Mouse (Mus musculus) forebrain, embryonic 15.5 days (tissue): Measurements from ENCODE around the gene Btnl2. TPM values are rescaled to one million over a fixed set of nuclear protein-coding genes. Genes with fewer than 3 reads are reported as not detected.
"Not testable (repeated sequence)": the region's sequence is repeated elsewhere in the genome, so short reads cannot be mapped to it uniquely, and the experiment has no call there.

Experiments
- ATAC-seq: fragments of 200-750 bp; cut with Nextera tagmentation; replicated peaks from 2 replicates; pipeline ENCODE4 v1.8.0; 2017; ENCODE audit warnings: mild to moderate bottlenecking, moderate TSS enrichment, moderate library complexity
- H3K27ac ChIP-seq: fragments of 300-500 bp; sonication (generic); replicated peaks from 2 replicates; pipeline ENCODE4 v1.5.1; 2015; ENCODE audit warnings: mild to moderate bottlenecking, inconsistent platforms
- H3K27me3 ChIP-seq: fragments of 300-500 bp; sonication (generic); 2 replicates; pipeline ENCODE4 v1.6.1; 2015; ENCODE audit warnings: inconsistent platforms
- H3K36me3 ChIP-seq: fragments of 300-500 bp; sonication (generic); 2 replicates; pipeline ENCODE4 v1.6.1; 2015; ENCODE audit warnings: mild to moderate bottlenecking, inconsistent platforms
- H3K4me1 ChIP-seq: fragments of 300-500 bp; sonication (generic); 2 replicates; pipeline ENCODE4 v1.6.1; 2015; ENCODE audit warnings: inconsistent platforms
- H3K4me2 ChIP-seq: fragments of 300-500 bp; sonication (generic); replicated peaks from 2 replicates; pipeline ENCODE4 v1.6.1; 2015; ENCODE audit warnings: mild to moderate bottlenecking, inconsistent platforms
- H3K4me3 ChIP-seq: fragments of 300-500 bp; sonication (generic); 2 replicates; pipeline ENCODE4 v1.5.1; 2015; ENCODE audit warnings: mild to moderate bottlenecking, inconsistent platforms
- H3K9ac ChIP-seq: fragments of 300-500 bp; sonication (generic); replicated peaks from 2 replicates; pipeline ENCODE4 v1.6.1; 2015; ENCODE audit warnings: mild to moderate bottlenecking, inconsistent platforms
- H3K9me3 ChIP-seq: fragments of 300-500 bp; sonication (generic); 2 replicates; pipeline ENCODE4 v1.6.1; 2016; ENCODE audit warnings: inconsistent platforms
- WGBS: fragments of 180-500 bp; shearing (Covaris S2); methylation state at CpG from one replicate; pipeline ENCODE4 v1.1.7; 2015; ENCODE audit warnings: mixed read lengths; 5-methylcytosine and 5-hydroxymethylcytosine counted together
- polyA plus RNA-seq: library from polyadenylated mRNA; unstranded; fragments of >200 nt; fragmentation: Nextera tagmentation; extraction: Ambion mirVana; gene quantifications from 2 replicates; pipeline ENCODE4 v1.2.1, GENCODE M21; 2015

The Btnl2 gene
- 0.06 TPM in 1 of 2 replicates, not detected in the other for polyA plus RNA-seq

- no peaks in the 10 kb centered on the region for H3K36me3 ChIP-seq
- no peak within 1 kb of the TSS for H3K4me2 ChIP-seq
- 86% methylated on average over 5 of the region's 5 CpGs for WGBS
- no peaks in the 10 kb centered on the region for H3K9me3 ChIP-seq
- no peaks in the 10 kb centered on the region for H3K4me1 ChIP-seq
- no peak within 1 kb of the TSS for H3K4me3 ChIP-seq
- H3K27me3 ChIP-seq: no peaks in the 10 kb centered on the region
- H3K9ac ChIP-seq: no peak within 1 kb of the TSS
- no peak for ATAC-seq
- no peak within 1 kb of the TSS for H3K27ac ChIP-seq
Observed at GRCm38 (mm10) chr17:34354539-34354938, at the start of gene Btnl2. TSS of gene Btnl2 (plus strand) at chr17:34354822.

DNA sequence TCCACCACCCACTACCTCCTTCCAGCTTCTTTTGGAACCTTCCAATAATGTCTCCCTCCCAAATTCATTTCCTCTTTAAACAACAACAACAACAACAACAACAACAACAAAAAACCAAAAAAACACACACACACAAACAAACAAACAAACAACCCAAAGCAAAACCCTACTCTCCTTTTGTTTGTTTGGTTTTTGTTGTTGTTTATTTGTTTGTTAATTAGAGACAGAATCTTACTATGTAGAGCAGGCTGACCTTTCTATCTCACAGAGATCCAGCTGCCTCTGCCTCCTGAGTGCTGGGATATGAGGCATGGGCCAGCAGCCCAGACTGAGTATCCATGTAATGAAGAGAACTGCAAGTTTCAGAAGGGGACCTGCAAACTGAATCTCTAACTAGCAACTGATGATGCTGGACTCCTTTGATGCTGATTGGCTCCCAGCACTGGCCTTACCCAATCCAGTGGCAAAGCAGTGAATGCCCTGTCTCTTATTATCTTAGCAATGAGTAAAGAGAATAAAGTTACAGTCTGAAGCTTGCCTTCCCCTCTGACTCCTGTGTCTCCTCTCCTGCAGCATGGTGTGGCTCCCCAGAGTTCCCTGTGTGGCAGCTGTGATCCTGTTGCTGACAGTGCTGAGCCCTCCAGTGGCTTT is 49.1 kb upstream of the Btnl2 start, which contains the start of gene H2-Eb1:
TSS of gene H2-Eb1 (plus strand) at position 488 of the 651 bp plus-strand sequence.
- H3K9me3 ChIP-seq: no peaks in the 10 kb centered on the region
- H3K4me2 ChIP-seq: no peak within 1 kb of the TSS
- H3K27me3 ChIP-seq: no peaks in the 10 kb centered on the region
- no peak within 1 kb of the TSS for H3K27ac ChIP-seq
- ATAC-seq: peak; percentile 85
- H3K4me3 ChIP-seq: no peak within 1 kb of the TSS
- H3K9ac ChIP-seq: no peak within 1 kb of the TSS
- no peaks in the 10 kb centered on the region for H3K36me3 ChIP-seq
- H3K4me1 ChIP-seq: peaks cover 4% of the 10 kb centered on the region; the same call in 1 of the 2 replicates

DNA sequence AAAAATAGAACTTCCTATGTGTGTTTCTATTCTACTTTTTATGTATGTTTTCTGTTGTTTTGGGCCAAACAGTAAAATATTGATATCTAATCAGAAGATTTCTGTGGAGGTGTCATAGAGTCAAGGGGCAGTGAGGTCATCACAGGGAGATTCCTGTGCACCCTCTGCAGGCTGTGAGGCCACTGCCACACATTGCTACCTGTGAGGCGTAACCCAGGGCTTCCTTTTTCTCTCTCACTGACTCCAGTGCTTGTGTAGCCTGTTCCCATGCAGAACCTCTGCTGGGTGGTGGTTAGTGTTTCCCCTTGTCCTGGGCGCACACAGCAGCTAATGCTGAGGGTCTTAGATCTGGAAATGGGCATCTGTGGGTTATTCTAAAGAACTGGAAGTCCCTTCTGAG is 48.2 kb upstream of the Btnl2 start:
- Histone ChIP-seq H3K4me3 (no peak overlapping the region), H3K27me3 (no peaks in the 10 kb centered on the region), H3K27ac (no peak overlapping the region), H3K9me3 (no peaks in the 10 kb centered on the region), H3K36me3 (no peaks in the 10 kb centered on the region), H3K4me1 (peaks cover 4% of the 10 kb centered on the region; the same call in 1 of the 2 replicates), H3K9ac (no peak overlapping the region), H3K4me2 (no peak overlapping the region)
- ATAC-seq: no peak
- 88% methylated on average over 2 of the region's 2 CpGs for whole genome bisulfite sequencing

- no peak overlapping the region for H3K9ac ChIP-seq
- H3K27ac ChIP-seq: no peak overlapping the region
- ATAC-seq: no peak
- H3K27me3 ChIP-seq: no peaks in the 10 kb centered on the region
- no peak overlapping the region for H3K4me3 ChIP-seq
- H3K9me3 ChIP-seq: no peaks in the 10 kb centered on the region
- no peak overlapping the region for H3K4me2 ChIP-seq
- H3K4me1 ChIP-seq: peaks cover 4% of the 10 kb centered on the region; the same call in 1 of the 2 replicates
- no peaks in the 10 kb centered on the region for H3K36me3 ChIP-seq
Observed at GRCm38 (mm10) chr17:34307216-34307615, 47.4 kb upstream of the Btnl2 start.

DNA sequence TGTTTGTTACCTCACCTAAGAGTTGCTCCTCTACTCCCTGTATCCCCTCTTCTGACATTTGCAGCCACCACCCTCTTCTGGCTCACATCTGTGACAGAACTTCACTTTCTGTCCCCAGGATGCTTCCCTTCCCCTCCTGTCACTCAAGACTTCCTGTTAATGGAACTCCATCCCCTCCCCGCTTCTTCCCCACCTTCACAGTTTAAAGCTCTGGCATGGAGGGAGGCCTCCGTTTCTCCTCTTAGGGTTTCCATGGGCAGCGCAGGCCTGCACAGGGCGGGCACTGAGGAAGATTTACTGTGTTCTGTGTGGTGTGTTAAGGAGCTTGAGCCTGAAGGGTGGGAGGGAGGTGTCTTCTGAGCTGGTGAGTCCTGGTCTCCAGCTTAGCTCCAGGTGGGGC is 46.5 kb upstream of the Btnl2 start:
- no peak overlapping the region for H3K4me2 ChIP-seq
- no peaks in the 10 kb centered on the region for H3K36me3 ChIP-seq
- WGBS: 85% methylated on average over 4 of the region's 4 CpGs
- H3K27me3 ChIP-seq: no peaks in the 10 kb centered on the region
- no peak overlapping the region for H3K4me3 ChIP-seq
- peaks cover 4% of the 10 kb centered on the region; the same call in 1 of the 2 replicates for H3K4me1 ChIP-seq
- H3K27ac ChIP-seq: no peak overlapping the region
- no peaks in the 10 kb centered on the region for H3K9me3 ChIP-seq
- H3K9ac ChIP-seq: no peak overlapping the region
- ATAC-seq: no peak

- Histone ChIP-seq H3K4me1 (peaks cover 4% of the 10 kb centered on the region; the same call in 1 of the 2 replicates), H3K36me3 (no peaks in the 10 kb centered on the region), H3K9me3 (no peaks in the 10 kb centered on the region), H3K27me3 (no peaks in the 10 kb centered on the region), H3K27ac (0 out of 2 replicates have a peak overlapping the region, but pooled peaks have one; percentile 35), H3K4me3 (peak overlapping the region; percentile 77), H3K9ac (peak overlapping the region; percentile 67), H3K4me2 (peak overlapping the region; percentile 57)
- 28% methylated on average over 10 of the region's 10 CpGs for WGBS
- no peak for ATAC-seq
Observed at GRCm38 (mm10) chr17:34309225-34309624, 45.4 kb upstream of the Btnl2 start.

DNA sequence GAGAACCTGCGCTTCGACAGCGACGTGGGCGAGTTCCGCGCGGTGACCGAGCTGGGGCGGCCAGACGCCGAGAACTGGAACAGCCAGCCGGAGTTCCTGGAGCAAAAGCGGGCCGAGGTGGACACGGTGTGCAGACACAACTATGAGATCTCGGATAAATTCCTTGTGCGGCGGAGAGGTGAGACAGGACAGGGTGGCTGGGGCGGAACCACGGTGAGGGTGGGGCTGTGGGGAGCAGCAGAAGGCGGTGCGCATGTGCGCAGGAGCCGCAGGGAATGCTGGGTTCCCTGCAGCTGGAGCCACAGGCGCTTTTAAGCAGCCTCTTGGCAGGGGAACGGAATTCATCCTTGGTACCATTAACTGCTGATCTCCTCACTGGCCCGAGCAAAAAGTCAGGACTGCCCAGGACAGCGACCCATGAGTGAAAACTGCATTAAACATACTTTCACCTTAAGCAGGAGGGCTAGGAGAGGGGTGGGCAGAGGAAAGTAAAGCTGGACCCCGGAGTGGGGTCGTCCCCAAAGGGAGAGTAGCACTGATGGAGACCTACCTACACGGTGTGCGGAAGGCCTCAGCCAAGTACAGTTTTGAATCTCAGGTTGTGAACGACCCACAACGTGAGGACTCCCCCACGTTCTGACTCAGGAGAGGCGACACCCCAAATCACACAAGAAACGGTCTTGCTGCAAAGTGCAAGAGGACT is 44.8 kb upstream of the Btnl2 start:
- 23% methylated on average over 38 of the region's 38 CpGs for WGBS
- H3K4me1 ChIP-seq: peaks cover 4% of the 10 kb centered on the region; the same call in 1 of the 2 replicates
- peak overlapping the region; percentile 57 for H3K4me2 ChIP-seq
- peak overlapping the region; percentile 77 for H3K4me3 ChIP-seq
- H3K27ac ChIP-seq: peak overlapping the region; percentile 35; the same call in 1 of the 2 replicates
- peak overlapping the region; percentile 67 for H3K9ac ChIP-seq
- peak; percentile 92 for ATAC-seq
- H3K9me3 ChIP-seq: no peaks in the 10 kb centered on the region
- H3K27me3 ChIP-seq: no peaks in the 10 kb centered on the region
- no peaks in the 10 kb centered on the region for H3K36me3 ChIP-seq

- not testable (repeated sequence) for H3K27me3 ChIP-seq, ATAC-seq, H3K4me3 ChIP-seq, H3K27ac ChIP-seq, H3K4me2 ChIP-seq, H3K36me3 ChIP-seq, H3K9me3 ChIP-seq, H3K9ac ChIP-seq, H3K4me1 ChIP-seq
- 91% methylated on average over 3 of the region's 3 CpGs for WGBS
Observed at GRCm38 (mm10) chr17:34310526-34310925, 44.1 kb upstream of the Btnl2 start.

DNA sequence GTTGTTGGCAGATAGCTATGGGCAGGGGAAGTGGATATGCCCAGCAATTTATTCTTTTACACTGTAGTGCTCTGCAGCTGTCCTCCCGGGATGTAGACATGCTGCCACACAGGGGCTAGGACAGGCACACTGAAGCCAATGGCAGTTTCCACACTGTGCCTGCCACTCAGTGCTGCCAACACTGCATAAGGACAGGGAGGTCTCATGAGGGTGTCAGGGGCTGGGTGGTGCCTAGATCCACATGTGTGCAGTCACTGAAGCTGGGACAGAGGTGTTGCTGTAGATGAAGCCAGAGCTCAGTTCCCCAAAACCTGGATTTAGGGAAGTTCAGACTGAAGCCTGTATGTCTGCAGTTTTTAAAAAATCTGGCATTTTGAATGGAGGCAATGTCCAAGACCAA is 42.4 kb upstream of the Btnl2 start:
- no peaks in the 10 kb centered on the region for H3K36me3 ChIP-seq
- H3K4me2 ChIP-seq: no peak overlapping the region
- H3K27me3 ChIP-seq: no peaks in the 10 kb centered on the region
- H3K9me3 ChIP-seq: no peaks in the 10 kb centered on the region
- 97% methylated on average over 1 of the region's 1 CpGs for whole genome bisulfite sequencing
- ATAC-seq: no peak
- no peak overlapping the region for H3K9ac ChIP-seq
- no peak overlapping the region for H3K27ac ChIP-seq
- H3K4me3 ChIP-seq: no peak overlapping the region
- H3K4me1 ChIP-seq: peaks cover 4% of the 10 kb centered on the region; the same call in 1 of the 2 replicates

DNA sequence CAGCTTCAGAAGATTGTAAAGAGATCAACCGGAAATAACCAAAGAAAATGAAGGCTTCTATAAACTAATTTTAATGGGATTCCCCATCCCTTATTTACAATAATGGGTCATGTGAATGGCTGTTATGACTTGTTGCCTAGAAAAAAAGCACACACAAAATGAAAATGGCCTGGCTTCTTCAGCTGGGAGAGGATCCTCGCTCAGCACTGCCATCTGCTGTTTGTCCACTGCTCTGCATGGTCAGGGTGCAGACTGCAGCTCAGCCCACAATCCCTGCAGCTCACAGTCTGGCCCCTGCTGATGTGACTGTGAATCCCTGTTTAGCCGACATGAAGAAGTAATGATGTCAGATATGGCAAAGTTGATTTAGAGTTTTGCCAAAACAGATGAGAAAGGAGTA is 41.2 kb upstream of the Btnl2 start:
- Histone ChIP-seq H3K27me3 (no peaks in the 10 kb centered on the region), H3K4me3 (no peak overlapping the region), H3K36me3 (no peaks in the 10 kb centered on the region), H3K9me3 (no peaks in the 10 kb centered on the region), H3K4me1 (peaks cover 4% of the 10 kb centered on the region; the same call in 1 of the 2 replicates), H3K27ac (no peak overlapping the region), H3K9ac (no peak overlapping the region), H3K4me2 (no peak overlapping the region)
- WGBS: 40% methylated on average over 3 of the region's 3 CpGs
- ATAC-seq: peak; percentile 61; the same call in 1 of the 2 replicates

DNA sequence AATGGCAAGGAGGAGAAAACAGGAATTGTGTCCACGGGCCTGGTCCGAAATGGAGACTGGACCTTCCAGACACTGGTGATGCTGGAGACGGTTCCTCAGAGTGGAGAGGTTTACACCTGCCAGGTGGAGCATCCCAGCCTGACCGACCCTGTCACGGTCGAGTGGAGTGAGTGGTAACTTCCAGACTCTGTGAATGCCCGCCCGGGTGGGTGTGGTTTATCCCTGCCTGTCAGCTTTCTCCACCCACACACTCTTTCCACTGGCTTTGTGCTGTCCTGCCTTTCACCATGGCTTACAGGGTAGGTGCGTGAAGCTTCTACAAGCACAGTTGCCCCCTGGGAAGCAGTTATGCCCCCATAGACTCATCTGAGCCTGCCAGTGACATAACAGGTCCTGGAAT is 40.3 kb upstream of the Btnl2 start:
- Histone ChIP-seq H3K27me3 (no peaks in the 10 kb centered on the region), H3K4me1 (peaks cover under 1% of the 10 kb centered on the region; the same call in 1 of the 2 replicates), H3K4me2 (no peak overlapping the region), H3K9me3 (no peaks in the 10 kb centered on the region), H3K9ac (no peak overlapping the region), H3K27ac (no peak overlapping the region), H3K36me3 (no peaks in the 10 kb centered on the region), H3K4me3 (no peak overlapping the region)
- WGBS: 69% methylated on average over 9 of the region's 9 CpGs
- ATAC-seq: no peak

- no peak overlapping the region for H3K27ac ChIP-seq
- no peak overlapping the region for H3K4me3 ChIP-seq
- no peak for ATAC-seq
- no peaks in the 10 kb centered on the region for H3K4me1 ChIP-seq
- H3K27me3 ChIP-seq: no peaks in the 10 kb centered on the region
- 68% methylated on average over 1 of the region's 1 CpGs for WGBS
- H3K4me2 ChIP-seq: no peak overlapping the region
- no peaks in the 10 kb centered on the region for H3K9me3 ChIP-seq
- no peak overlapping the region for H3K9ac ChIP-seq
- H3K36me3 ChIP-seq: no peaks in the 10 kb centered on the region
Observed at GRCm38 (mm10) chr17:34315512-34315911, 39.1 kb upstream of the Btnl2 start.
